Mouse (Mus musculus) urinary bladder, adult 2 months (tissue): Measurements from ENCODE around the gene 4930404H24Rik. TPM values are rescaled to one million over a fixed set of nuclear protein-coding genes. Genes with fewer than 3 reads are reported as not detected.
"Not testable (repeated sequence)": the region's sequence is repeated elsewhere in the genome, so short reads cannot be mapped to it uniquely, and the experiment has no call there.

Experiments
- DNase-seq: peaks from one replicate; pipeline ENCODE4 v3.0.0; 2022; ENCODE audit warnings: low spot score
- polyA plus RNA-seq: library from polyadenylated mRNA; depleted of rRNA; stranded (reverse); fragments of >200 nt; gene quantifications from 2 replicates; pipeline ENCODE4 v1.2.3, GENCODE M21; 2012

4930404H24Rik gene
- polyA plus RNA-seq, 1 experiment: not detected

- peak; percentile 48 for DNase-seq
These were observed 14.0 kb upstream of the 4930404H24Rik start for GRCm38 (mm10) chr2:153478583-153478982.

- DNase-seq: no peak
These were observed 13.1 kb upstream of the 4930404H24Rik start for GRCm38 (mm10) chr2:153479486-153479885.

- no peak for DNase-seq
These were observed 11.3 kb upstream of the 4930404H24Rik start for GRCm38 (mm10) chr2:153481108-153481860.

GRCm38 (mm10) chr2:153481861-153482120, 10.8 kb upstream of the 4930404H24Rik start:
- DNase-seq: no peak

- no peak for DNase-seq
These were observed 9.2 kb upstream of the 4930404H24Rik start for GRCm38 (mm10) chr2:153483118-153483983.

GRCm38 (mm10) chr2:153484071-153484470, 8.5 kb upstream of the 4930404H24Rik start:
- DNase-seq: no peak

- no peak for DNase-seq
These were observed 2.5 kb upstream of the 4930404H24Rik start for GRCm38 (mm10) chr2:153490116-153490515.

GRCm38 (mm10) chr2:153490940-153491339, 1.6 kb upstream of the 4930404H24Rik start:
- DNase-seq: no peak

GRCm38 (mm10) chr2:153491512-153492178, 945 bp upstream of the 4930404H24Rik start:
- no peak for DNase-seq

GRCm38 (mm10) chr2:153492179-153492517, 442 bp upstream of the 4930404H24Rik start:
- no peak for DNase-seq

- no peak for DNase-seq
These were observed 772 bp downstream of the 4930404H24Rik start for GRCm38 (mm10) chr2:153493393-153493731.

- DNase-seq: peak; percentile 46
These were observed 1.2 kb downstream of the 4930404H24Rik start for GRCm38 (mm10) chr2:153493781-153494292.

- DNase-seq: peak; percentile 54
These were observed 1.8 kb downstream of the 4930404H24Rik start for GRCm38 (mm10) chr2:153494293-153494811.

GRCm38 (mm10) chr2:153495391-153495790, 2.8 kb downstream of the 4930404H24Rik start:
- not testable (repeated sequence) for DNase-seq

- DNase-seq: peak; percentile 58
These were observed 3.2 kb downstream of the 4930404H24Rik start for GRCm38 (mm10) chr2:153495818-153496217.

GRCm38 (mm10) chr2:153496301-153496700, 3.7 kb downstream of the 4930404H24Rik start:
- no peak for DNase-seq

GRCm38 (mm10) chr2:153496898-153497297, 4.3 kb downstream of the 4930404H24Rik start:
- DNase-seq: no peak

GRCm38 (mm10) chr2:153499154-153499553, 6.6 kb downstream of the 4930404H24Rik start:
- DNase-seq: no peak

GRCm38 (mm10) chr2:153506385-153506784, 13.8 kb downstream of the 4930404H24Rik start:
- DNase-seq: no peak

GRCm38 (mm10) chr2:153507969-153508368, 15.4 kb downstream of the 4930404H24Rik start:
- DNase-seq: no peak

GRCm38 (mm10) chr2:153508405-153508804, 15.8 kb downstream of the 4930404H24Rik start:
- no peak for DNase-seq
